Mouse (Mus musculus) cerebellum, adult 2 months (tissue): ENCODE results near the gene Upk3b.

ENCODE experiments used
- CTCF ChIP-seq: fragments of 200-500 bp; IDR thresholded peaks from 2 replicates; pipeline ENCODE4 v1.5.1; 2011; ENCODE audit warnings: low read depth, mild to moderate bottlenecking, control low read depth, low read length, moderate library complexity, borderline replicate concordance; ENCODE audit not compliant: insufficient read depth
- POLR2A ChIP-seq: fragments of 200-500 bp; IDR thresholded peaks from 2 replicates; pipeline ENCODE4 v1.6.1; 2011; ENCODE audit warnings: low read length, control low read depth, borderline replicate concordance; ENCODE audit not compliant: insufficient read depth

DNA sequence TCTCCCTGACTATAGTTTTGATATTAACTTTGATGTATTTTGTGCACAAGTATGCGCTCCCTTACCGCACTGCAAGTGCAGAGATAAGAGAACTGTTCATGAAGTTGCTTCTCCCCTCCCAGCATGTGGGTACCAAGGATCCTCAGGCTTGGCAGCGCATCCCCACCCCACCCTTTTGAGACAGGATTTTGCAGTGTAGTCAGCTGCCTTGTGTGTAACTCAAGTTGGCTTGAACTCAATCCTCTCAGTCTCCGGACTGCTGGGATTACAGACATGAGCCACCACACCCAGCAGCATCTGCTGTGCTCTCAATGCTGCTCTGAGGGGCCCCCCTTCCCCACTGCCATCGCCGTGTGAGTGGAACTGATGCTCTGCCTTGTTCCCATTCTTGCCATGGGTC, 21.0 kb upstream of the Upk3b start:
- no peak for TF ChIP-seq POLR2A
- TF ChIP-seq CTCF, result no peak
